Mouse (Mus musculus): ENCODE measurements around the gene Olfr390.

The Olfr390 gene

DNA sequence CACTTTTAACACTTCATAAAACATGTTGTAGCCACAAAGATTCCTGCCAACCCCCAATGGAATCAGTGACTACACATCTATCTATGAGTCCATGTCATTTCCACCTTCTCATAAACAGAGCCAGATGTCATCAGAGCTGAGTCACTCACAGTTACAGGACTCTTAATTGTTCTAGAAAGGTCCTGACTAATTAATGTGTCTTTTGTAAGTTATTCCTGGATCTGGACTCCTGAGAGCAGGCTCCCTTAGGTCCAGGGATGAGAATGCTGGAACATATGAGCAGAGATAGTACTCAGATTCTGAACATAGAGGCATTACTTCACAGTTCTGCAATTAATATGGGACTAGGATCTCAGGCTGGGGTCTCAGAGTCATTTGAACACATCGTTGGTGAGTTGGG is at the start of gene Olfr390:
Gene Olfr390 (plus strand): TSS at position 301 of the 400 bp plus-strand sequence.
- no peak for DNase-seq (ENCODE audit: low read depth, low spot score)

GRCm38 (mm10) chr11:73759115-73759514 is 23.6 kb upstream of the Olfr390 start:
- DNase-seq (ENCODE audit: low read depth, low spot score), result no peak

- no peak for DNase-seq (ENCODE audit: low read depth, low spot score)
These were observed 2.2 kb upstream of the Olfr390 start, which contains the start of gene Olfr389 for GRCm38 (mm10) chr11:73780613-73781012. Olfr389 (minus strand) TSS chr11:73780713.

- no peak for DNase-seq (ENCODE audit: low read depth, low spot score)
These were observed 20.2 kb downstream of the Olfr390 start, which contains the start of gene Olfr391-ps for GRCm38 (mm10) chr11:73802952-73803351. Olfr391-ps (minus strand) TSS chr11:73803052.

GRCm38 (mm10) chr11:73816949-73817348 is 34.2 kb downstream of the Olfr390 start, which contains the start of gene Olfr392:
Olfr392 (minus strand) TSS chr11:73817049.
- DNase-seq (ENCODE audit: low read depth, low spot score), result no peak

Measured in brain, embryonic 18.5 days (tissue).